Mouse (Mus musculus) heart, embryonic 14.5 days (tissue): Measurements from ENCODE around the gene Prss45. TPM values are rescaled to one million over a fixed set of nuclear protein-coding genes. Genes with fewer than 3 reads are reported as not detected.

Experiments used
- ATAC-seq: fragments of 200-750 bp; cut with Nextera tagmentation; 2 replicates; pipeline ENCODE4 v1.8.0; 2017; ENCODE audit warnings: low read depth, moderate TSS enrichment; ENCODE audit not compliant: insufficient number of reproducible peaks, insufficient read depth, low FRiP score
- H3K27ac ChIP-seq, 2 experiments: fragments of 200-500 bp in 1 of 2; fragments of 300-500 bp in 1 of 2; sonication (generic) in 1 of 2; replicated peaks in 1 of 2; 2 replicates each; pipeline ENCODE4 v1.5.1; 2012 to 2014; ENCODE audit warnings: low read depth in 2 of 2, low read length in 2 of 2, control low read depth in 1 of 2, mild to moderate bottlenecking in 1 of 2, mixed read lengths in 1 of 2; ENCODE audit not compliant: control insufficient read depth in 1 of 2, insufficient read depth in 1 of 2
- H3K27me3 ChIP-seq: fragments of 300-500 bp; sonication (generic); 2 replicates; pipeline ENCODE4 v1.6.1; 2014; ENCODE audit warnings: mild to moderate bottlenecking, low read length, control low read depth; ENCODE audit not compliant: control insufficient read depth, insufficient read depth
- H3K36me3 ChIP-seq: fragments of 300-500 bp; sonication (generic); 2 replicates; pipeline ENCODE4 v1.6.1; 2014; ENCODE audit warnings: mild to moderate bottlenecking, control low read depth, low read length, mixed read lengths; ENCODE audit not compliant: control insufficient read depth, insufficient read depth
- H3K4me1 ChIP-seq, 2 experiments: fragments of 200-500 bp in 1 of 2; fragments of 300-500 bp in 1 of 2; sonication (generic) in 1 of 2; 2 replicates each; pipeline ENCODE4 v1.6.1; 2012 to 2014; ENCODE audit warnings: low read length in 2 of 2, control low read depth in 1 of 2, mixed read lengths in 1 of 2; ENCODE audit not compliant: control insufficient read depth in 2 of 2, insufficient read depth in 2 of 2
- H3K4me2 ChIP-seq: fragments of 300-500 bp; sonication (generic); 2 replicates; pipeline ENCODE4 v1.6.1; 2014; ENCODE audit warnings: mild to moderate bottlenecking, low read length
- H3K4me3 ChIP-seq, 2 experiments: fragments of 200-500 bp in 1 of 2; fragments of 300-500 bp in 1 of 2; sonication (generic) in 1 of 2; 2 replicates each; pipeline ENCODE4 v1.5.1; 2012 to 2014; ENCODE audit warnings: low read length in 2 of 2, mild to moderate bottlenecking in 2 of 2, control low read depth in 1 of 2, low read depth in 1 of 2, moderate library complexity in 1 of 2; ENCODE audit not compliant: control insufficient read depth in 1 of 2, insufficient read depth in 1 of 2
- H3K9ac ChIP-seq: fragments of 300-500 bp; sonication (generic); 2 replicates; pipeline ENCODE4 v1.6.1; 2014; ENCODE audit warnings: mild to moderate bottlenecking, low read length
- H3K9me3 ChIP-seq: fragments of 300-500 bp; sonication (generic); 2 replicates; pipeline ENCODE4 v1.6.1; 2016; ENCODE audit warnings: low read length, control low read depth; ENCODE audit not compliant: control insufficient read depth
- WGBS: fragments of 180-500 bp; shearing (Covaris S2); extraction: QIAGEN DNeasy Blood & Tissue Kit; methylation state at CpG from one replicate; pipeline ENCODE4 v1.1.7; 2014; 5-methylcytosine and 5-hydroxymethylcytosine counted together
- polyA plus RNA-seq: library from polyadenylated mRNA; unstranded; fragments of >200 nt; fragmentation: Nextera tagmentation; extraction: Ambion mirVana; gene quantifications from 2 replicates; pipeline ENCODE4 v1.2.1, GENCODE M21; 2014

Gene Prss45
- polyA plus RNA-seq, 1 experiment from 2014 or later, result not detected

DNA sequence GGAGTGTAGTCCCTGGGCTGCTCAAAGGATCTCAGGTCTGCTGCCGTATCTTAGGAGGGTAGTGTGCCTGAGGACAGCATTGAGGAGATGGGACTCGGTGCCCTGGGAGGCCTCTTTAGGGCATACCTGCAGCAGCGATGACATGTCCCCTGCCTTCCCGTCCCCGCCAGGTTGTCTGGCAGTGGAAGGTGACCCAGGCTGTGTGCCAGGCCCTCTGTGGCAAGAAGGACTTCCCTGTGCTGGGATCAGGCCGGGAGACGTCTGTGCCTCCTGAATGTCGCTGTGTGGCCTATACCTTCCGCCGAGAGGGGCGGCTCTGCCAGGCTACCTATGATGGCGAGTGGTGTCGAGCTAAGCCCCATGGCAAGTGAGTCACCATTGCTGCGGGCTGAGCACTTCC lies 54.5 kb downstream of the Prss45 start:
- H3K4me3 ChIP-seq, result no peak overlapping the region
- WGBS, result 84% methylated on average over 14 of the region's 14 CpGs
- no peak overlapping the region for H3K27ac ChIP-seq
- H3K9me3 ChIP-seq, result no peaks in the 10 kb centered on the region
- H3K27me3 ChIP-seq, result no peaks in the 10 kb centered on the region
- H3K4me2 ChIP-seq, result no peak overlapping the region
- ATAC-seq, result no peak
- H3K9ac ChIP-seq, result no peak overlapping the region
- no peaks in the 10 kb centered on the region for H3K36me3 ChIP-seq
- H3K4me1 ChIP-seq, result peaks cover 0 to 4% of the 10 kb centered on the region in 2 experiments; a peak in 2 of 4 replicates

DNA sequence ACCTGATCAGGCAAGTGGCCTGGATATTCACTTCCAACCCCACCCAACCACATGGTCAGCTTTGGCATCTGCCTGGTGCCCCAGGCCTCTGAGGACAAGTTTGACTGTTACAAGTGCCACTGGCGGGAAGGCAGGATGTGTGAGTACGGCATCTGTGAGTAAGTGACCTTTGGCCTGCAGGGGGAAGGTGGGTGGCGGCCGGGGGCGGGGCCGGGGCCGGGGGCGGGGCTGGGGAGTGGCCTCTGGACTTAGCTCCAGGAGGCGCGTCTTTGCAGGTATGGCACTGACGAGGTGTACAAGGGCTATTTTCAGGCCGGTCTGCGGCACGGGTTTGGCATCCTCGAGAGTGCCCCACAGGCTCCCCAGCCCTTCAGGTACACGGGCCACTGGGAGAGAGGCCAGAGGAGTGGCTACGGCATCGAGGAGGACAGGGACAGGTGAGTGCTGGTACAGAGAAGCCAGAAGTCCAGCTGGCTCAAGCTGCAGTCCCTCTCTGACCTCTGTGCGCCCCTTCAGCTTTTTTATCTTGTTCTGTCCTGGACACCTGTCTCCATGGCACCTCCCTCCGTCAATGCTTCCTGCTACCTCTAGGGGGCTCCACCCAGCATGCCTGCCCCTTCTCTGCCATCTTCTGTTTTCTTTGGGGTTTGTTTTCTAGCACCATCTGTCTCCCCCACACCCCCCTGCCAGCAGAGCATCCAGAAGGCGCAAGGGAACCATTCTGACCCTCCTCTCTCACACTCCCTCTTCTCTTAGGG lies 55.8 kb downstream of the Prss45 start:
- Histone ChIP-seq H3K4me2 (no peak overlapping the region), H3K4me3 (no peak overlapping the region), H3K9me3 (no peaks in the 10 kb centered on the region), H3K27ac (no peak overlapping the region), H3K36me3 (no peaks in the 10 kb centered on the region), H3K4me1 (peaks cover 0 to 4% of the 10 kb centered on the region in 2 experiments; a peak in 2 of 4 replicates), H3K27me3 (peaks cover 7% of the 10 kb centered on the region; the same call in 1 of the 2 replicates), H3K9ac (no peak overlapping the region)
- WGBS, result 13% methylated on average over 20 of the region's 21 CpGs
- ATAC-seq, result no peak

Other genes starting within 250 kb of the Prss45 start
- 8.4 and 12.2 TPM in 2 replicates for gene Nradd, start 210.1 kb upstream of the Prss45 start, polyA plus RNA-seq
- gene Nbeal2, start 180.4 kb upstream of the Prss45 start, polyA plus RNA-seq, result 2.4 and 2.7 TPM in 2 replicates
- 146 and 147 TPM in 2 replicates for gene Ccdc12, start 178.1 kb upstream of the Prss45 start, polyA plus RNA-seq
- 4,569 and 4,875 TPM in 2 replicates for gene Myl3, start 92.7 kb upstream of the Prss45 start, polyA plus RNA-seq
- gene Pth1r, start 87.4 kb upstream of the Prss45 start, polyA plus RNA-seq, result 22.2 and 23.9 TPM in 2 replicates
- gene Prss42, start 36.4 kb upstream of the Prss45 start, polyA plus RNA-seq, result not detected in 2 replicates
- gene Prss44, start 20.6 kb upstream of the Prss45 start, polyA plus RNA-seq, result not detected in 2 replicates
- not detected in 2 replicates for gene Prss43, start 7.9 kb upstream of the Prss45 start, polyA plus RNA-seq
- 0.22 TPM in 1 of 2 replicates, not detected in the other for gene Prss46, start 9.9 kb downstream of the Prss45 start, polyA plus RNA-seq
- not detected in 2 replicates for gene Prss50, start 23.4 kb downstream of the Prss45 start, polyA plus RNA-seq
- 1.1 and 1.6 TPM in 2 replicates for gene Als2cl, start 45.3 kb downstream of the Prss45 start, polyA plus RNA-seq
- 0.16 and 0.20 TPM in 2 replicates for gene Tmie, start 45.5 kb downstream of the Prss45 start, polyA plus RNA-seq
- gene Fam240a, start 82.3 kb downstream of the Prss45 start, polyA plus RNA-seq, result not detected in 2 replicates
- gene Tdgf1, start 111.6 kb downstream of the Prss45 start, polyA plus RNA-seq, result not detected in 2 replicates
- gene Lrrc2, start 117.0 kb downstream of the Prss45 start, polyA plus RNA-seq, result 5.0 and 5.4 TPM in 2 replicates
- gene Rtp3, start 156.0 kb downstream of the Prss45 start, polyA plus RNA-seq, result 0.12 TPM in 1 of 2 replicates, not detected in the other
- 1.3 and 1.6 TPM in 2 replicates for gene Ltf, start 184.7 kb downstream of the Prss45 start, polyA plus RNA-seq
- gene Ccrl2, start 222.9 kb downstream of the Prss45 start, polyA plus RNA-seq, result 3.2 and 3.6 TPM in 2 replicates